Mouse (Mus musculus): ENCODE measurements at regions not wholly inside any gene's neighbourhood (a gene's known extent, or its start where the extent isn't known, plus 50 kb on each side); places are given as distances from the start of the nearest gene placed in this dataset.

DNA sequence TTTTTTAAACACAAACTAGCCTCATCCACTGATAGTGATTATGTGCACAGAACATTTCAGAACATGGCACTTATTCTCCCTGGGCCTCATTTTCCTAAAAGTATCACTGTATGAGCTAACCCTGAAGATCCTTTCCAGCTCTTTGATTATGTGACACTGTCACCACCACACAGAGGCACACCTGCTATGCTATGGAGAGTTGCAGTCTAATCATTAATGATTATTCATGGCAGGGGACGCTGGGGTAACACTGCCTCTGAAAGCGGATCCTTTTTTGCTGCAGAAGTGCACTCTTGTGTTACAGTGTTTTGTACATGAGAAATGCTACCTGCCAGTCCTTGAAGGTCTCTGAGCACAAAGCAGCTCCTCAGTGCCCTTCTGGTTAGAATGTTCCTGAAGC, 615.3 kb upstream of the Fbxo33 start:
- Histone ChIP-seq H3K4me2 (no peak overlapping the region), H3K27me3 (no peaks in the 10 kb centered on the region), H3K9me3 (no peaks in the 10 kb centered on the region), H3K27ac (replicated peaks) (no peak overlapping the region), H3K4me1 (replicated peaks) (no peaks in the 10 kb centered on the region), H3K36me3 (no peaks in the 10 kb centered on the region), H3K4me3 (no peak overlapping the region), H3K9ac (no peak overlapping the region)
- WGBS: 49% methylated on average over 2 of the region's 2 CpGs
- ATAC-seq (ENCODE audit: low FRiP score, low read depth): no peak

DNA sequence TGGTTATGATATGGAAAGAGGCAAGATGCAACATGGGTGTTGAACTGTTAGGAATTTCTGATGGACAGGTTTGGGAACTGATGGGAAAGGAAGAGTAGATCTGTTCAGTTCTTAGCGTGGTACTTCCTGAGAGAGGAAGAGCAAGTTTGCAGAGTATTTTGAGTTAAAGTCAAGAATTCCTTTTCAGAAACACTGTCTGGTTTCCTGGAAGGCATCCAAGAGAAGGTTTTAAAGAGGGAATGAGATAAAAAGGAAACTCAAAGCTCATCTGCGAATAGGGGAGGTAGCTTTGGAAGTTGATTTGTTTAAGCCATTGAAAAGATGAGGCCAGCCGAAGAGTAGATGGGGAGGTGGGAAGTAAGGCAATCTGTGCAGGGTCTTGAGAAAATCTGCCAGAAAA, 603.4 kb upstream of the Fbxo33 start:
- Histone ChIP-seq H3K27me3 (no peaks in the 10 kb centered on the region), H3K9me3 (no peaks in the 10 kb centered on the region), H3K4me2 (no peak overlapping the region), H3K27ac (replicated peaks) (no peak overlapping the region), H3K4me1 (replicated peaks) (no peaks in the 10 kb centered on the region), H3K9ac (no peak overlapping the region), H3K4me3 (no peak overlapping the region), H3K36me3 (no peaks in the 10 kb centered on the region)
- ATAC-seq (ENCODE audit: low FRiP score, low read depth): no peak
- 82% methylated on average over 3 of the region's 3 CpGs for WGBS

DNA sequence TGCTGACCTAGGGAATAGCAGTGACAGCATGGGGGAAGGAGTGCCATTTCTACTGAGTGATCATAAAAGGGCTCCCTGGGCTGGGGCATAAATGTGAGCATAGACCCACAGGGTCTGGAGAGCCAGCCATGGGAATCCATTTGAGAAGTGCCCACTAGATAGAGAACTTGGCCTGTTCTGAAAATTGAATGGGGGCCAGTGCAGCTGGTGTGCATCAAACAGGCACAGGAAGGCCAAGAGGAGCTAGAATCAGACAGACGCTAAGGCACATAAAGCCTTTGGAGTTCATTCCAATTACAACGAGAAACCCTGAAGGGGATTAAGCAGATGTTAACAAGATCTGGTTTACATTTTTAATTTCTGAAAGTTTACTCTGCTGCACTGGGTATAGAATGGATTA, 602.9 kb upstream of the Fbxo33 start:
- no peak for ATAC-seq (ENCODE audit: low FRiP score, low read depth)
- no peak overlapping the region for H3K9ac ChIP-seq
- H3K27me3 ChIP-seq: no peaks in the 10 kb centered on the region
- H3K27ac ChIP-seq (replicated peaks): no peak overlapping the region
- no peak overlapping the region for H3K4me2 ChIP-seq
- H3K9me3 ChIP-seq: no peaks in the 10 kb centered on the region
- H3K36me3 ChIP-seq: no peaks in the 10 kb centered on the region
- H3K4me3 ChIP-seq: no peak overlapping the region
- no peaks in the 10 kb centered on the region for H3K4me1 ChIP-seq (replicated peaks)
- 69% methylated on average over 2 of the region's 2 CpGs for WGBS

DNA sequence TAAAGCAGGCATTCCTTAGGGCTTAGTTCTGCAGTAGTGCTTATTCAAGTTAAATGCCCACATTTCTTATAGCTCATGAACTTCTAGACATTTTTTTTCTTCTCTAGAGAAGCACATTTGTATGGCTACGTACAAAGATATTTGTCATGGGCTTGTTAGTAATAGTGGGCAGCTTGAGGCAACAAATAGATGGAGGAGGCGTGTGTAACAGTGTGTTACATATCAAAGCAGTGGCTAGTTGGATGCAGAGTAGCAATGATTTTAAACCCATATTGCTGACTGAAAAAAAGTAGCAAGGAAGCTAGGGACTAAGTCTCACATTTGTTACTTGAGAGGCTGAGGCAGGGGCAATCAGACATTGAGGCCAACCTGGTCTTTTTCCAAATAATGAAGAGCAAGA, 602.2 kb upstream of the Fbxo33 start:
- no peak for ATAC-seq (ENCODE audit: low FRiP score, low read depth)
- Histone ChIP-seq H3K36me3 (no peaks in the 10 kb centered on the region), H3K4me1 (replicated peaks) (no peaks in the 10 kb centered on the region), H3K27me3 (no peaks in the 10 kb centered on the region), H3K9ac (no peak overlapping the region), H3K27ac (replicated peaks) (no peak overlapping the region), H3K9me3 (no peaks in the 10 kb centered on the region), H3K4me2 (no peak overlapping the region), H3K4me3 (no peak overlapping the region)
- 77% methylated on average over 2 of the region's 2 CpGs for WGBS

DNA sequence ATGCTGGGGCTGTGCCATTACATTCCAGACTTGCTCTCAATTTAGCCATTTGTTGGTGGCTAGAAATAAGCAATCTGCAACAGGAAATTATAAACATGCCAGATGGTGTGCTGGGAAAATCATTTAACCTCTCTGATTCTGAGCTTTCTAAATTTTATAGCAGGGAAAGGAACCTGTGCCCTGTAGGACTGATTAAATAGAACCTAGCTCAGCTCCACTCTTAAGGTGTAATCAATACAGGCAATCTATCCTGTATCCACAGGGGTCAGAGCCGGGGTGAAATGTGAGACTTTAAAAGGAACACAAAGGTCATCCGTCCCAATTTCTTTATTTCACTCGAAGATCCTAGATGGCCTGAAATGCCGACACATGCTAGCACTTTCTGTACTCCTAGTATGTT, 596.4 kb upstream of the Fbxo33 start:
- no peak overlapping the region for H3K27ac ChIP-seq (replicated peaks)
- no peaks in the 10 kb centered on the region for H3K9me3 ChIP-seq
- no peak overlapping the region for H3K9ac ChIP-seq
- no peaks in the 10 kb centered on the region for H3K36me3 ChIP-seq
- no peaks in the 10 kb centered on the region for H3K27me3 ChIP-seq
- no peak overlapping the region for H3K4me3 ChIP-seq
- 84% methylated on average over 4 of the region's 4 CpGs for WGBS
- ATAC-seq (ENCODE audit: low FRiP score, low read depth): no peak
- H3K4me2 ChIP-seq: no peak overlapping the region
- H3K4me1 ChIP-seq (replicated peaks): no peaks in the 10 kb centered on the region

DNA sequence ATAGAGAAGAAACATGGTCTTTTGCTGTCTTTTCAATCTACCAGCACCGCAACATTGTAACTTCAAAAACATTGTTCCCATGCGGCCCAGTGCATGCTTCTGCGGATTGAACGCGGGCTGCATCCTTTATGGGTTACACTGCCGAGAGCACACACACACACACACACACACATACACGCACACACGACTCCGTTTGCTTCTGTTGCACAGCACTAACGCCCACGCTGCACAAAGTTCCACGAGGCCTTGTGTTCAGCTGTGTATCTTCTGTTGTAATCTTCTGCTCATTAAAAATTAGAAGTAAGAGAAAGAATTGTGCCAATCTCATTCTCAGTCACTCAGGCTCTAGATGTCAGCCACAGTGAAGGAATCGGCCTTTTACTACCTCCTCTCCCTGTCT, 594.8 kb upstream of the Fbxo33 start:
- H3K4me1 ChIP-seq (replicated peaks): no peaks in the 10 kb centered on the region
- H3K9me3 ChIP-seq: no peaks in the 10 kb centered on the region
- 86% methylated on average over 13 of the region's 13 CpGs for WGBS
- no peak overlapping the region for H3K4me2 ChIP-seq
- no peak overlapping the region for H3K27ac ChIP-seq (replicated peaks)
- no peak for ATAC-seq (ENCODE audit: low FRiP score, low read depth)
- H3K9ac ChIP-seq: no peak overlapping the region
- no peaks in the 10 kb centered on the region for H3K36me3 ChIP-seq
- no peak overlapping the region for H3K4me3 ChIP-seq
- H3K27me3 ChIP-seq: no peaks in the 10 kb centered on the region

DNA sequence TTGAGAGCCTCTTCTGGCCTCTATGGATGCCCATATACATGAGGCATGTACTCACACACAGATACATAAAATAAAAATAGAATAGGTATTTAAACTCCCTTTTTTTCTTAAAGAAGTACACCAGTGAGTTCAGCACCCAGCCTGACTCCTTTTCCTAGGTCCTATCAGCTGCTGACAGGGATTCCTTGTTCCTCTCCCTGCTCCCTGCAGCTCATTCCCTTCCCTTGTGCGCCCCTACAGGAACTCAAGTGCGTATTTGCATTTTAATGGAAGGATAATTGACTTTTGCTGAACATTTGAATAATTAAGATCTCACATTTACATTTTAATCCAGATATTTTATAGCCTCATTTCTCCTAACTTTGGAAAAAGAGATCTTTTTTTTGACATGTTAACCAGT, 589.7 kb upstream of the Fbxo33 start:
- no peak overlapping the region for H3K4me3 ChIP-seq
- no peaks in the 10 kb centered on the region for H3K9me3 ChIP-seq
- no peak overlapping the region for H3K27ac ChIP-seq (replicated peaks)
- WGBS: 26% methylated on average over 2 of the region's 2 CpGs
- no peak for ATAC-seq (ENCODE audit: low FRiP score, low read depth)
- H3K9ac ChIP-seq: no peak overlapping the region
- no peak overlapping the region for H3K4me2 ChIP-seq
- no peaks in the 10 kb centered on the region for H3K27me3 ChIP-seq
- H3K4me1 ChIP-seq (replicated peaks): no peaks in the 10 kb centered on the region
- H3K36me3 ChIP-seq: no peaks in the 10 kb centered on the region

DNA sequence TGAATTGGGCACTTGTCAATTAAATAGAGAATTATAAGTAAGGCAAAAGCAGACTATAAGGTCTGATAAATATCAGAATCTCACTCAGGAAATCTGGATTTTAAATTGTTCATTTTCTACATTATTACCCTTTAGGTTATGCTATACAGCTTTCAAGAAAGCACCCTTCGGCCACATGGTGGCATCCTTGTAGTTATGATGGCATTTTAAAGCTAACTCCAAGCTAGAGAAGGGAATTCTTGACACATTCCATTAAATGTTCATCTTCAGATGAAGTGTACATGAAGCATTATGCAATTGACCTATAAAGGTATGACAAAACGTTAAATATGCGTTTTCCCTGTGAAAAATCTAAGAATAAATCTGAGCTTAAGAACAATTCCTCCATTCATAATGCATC, 578.5 kb upstream of the Fbxo33 start:
- no peaks in the 10 kb centered on the region for H3K27me3 ChIP-seq
- peak; percentile 76 for ATAC-seq (ENCODE audit: low FRiP score, low read depth)
- no peaks in the 10 kb centered on the region for H3K4me1 ChIP-seq (replicated peaks)
- no peaks in the 10 kb centered on the region for H3K9me3 ChIP-seq
- H3K9ac ChIP-seq: no peak overlapping the region
- H3K4me2 ChIP-seq: no peak overlapping the region
- H3K4me3 ChIP-seq: no peak overlapping the region
- H3K27ac ChIP-seq (replicated peaks): no peak overlapping the region
- 46% methylated on average over 3 of the region's 3 CpGs for WGBS
- no peaks in the 10 kb centered on the region for H3K36me3 ChIP-seq

DNA sequence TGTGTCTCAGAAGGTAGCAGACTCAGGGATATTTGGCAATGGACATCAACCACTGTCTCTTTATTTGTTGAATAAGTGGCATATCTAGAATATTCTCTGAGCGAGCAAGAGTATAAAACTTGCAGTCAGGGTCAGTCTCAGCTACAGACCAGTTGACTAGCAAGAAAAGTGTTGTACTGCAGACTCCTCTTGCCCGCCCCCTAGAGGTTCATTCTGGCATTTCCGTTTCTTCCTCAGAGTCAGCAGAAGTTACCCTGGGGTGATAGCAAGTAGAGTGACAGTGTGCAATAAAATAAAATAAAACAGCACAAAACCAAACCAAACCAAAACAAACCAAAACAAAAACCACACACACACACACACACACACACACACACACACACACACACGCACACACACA, 571.9 kb upstream of the Fbxo33 start:
- WGBS: 60% methylated on average over 4 of the region's 4 CpGs
- H3K4me3 ChIP-seq: no peak overlapping the region
- no peaks in the 10 kb centered on the region for H3K9me3 ChIP-seq
- no peak overlapping the region for H3K27ac ChIP-seq (replicated peaks)
- no peaks in the 10 kb centered on the region for H3K27me3 ChIP-seq
- ATAC-seq (ENCODE audit: low FRiP score, low read depth): no peak
- H3K4me2 ChIP-seq: no peak overlapping the region
- H3K4me1 ChIP-seq (replicated peaks): no peaks in the 10 kb centered on the region
- no peaks in the 10 kb centered on the region for H3K36me3 ChIP-seq
- no peak overlapping the region for H3K9ac ChIP-seq

DNA sequence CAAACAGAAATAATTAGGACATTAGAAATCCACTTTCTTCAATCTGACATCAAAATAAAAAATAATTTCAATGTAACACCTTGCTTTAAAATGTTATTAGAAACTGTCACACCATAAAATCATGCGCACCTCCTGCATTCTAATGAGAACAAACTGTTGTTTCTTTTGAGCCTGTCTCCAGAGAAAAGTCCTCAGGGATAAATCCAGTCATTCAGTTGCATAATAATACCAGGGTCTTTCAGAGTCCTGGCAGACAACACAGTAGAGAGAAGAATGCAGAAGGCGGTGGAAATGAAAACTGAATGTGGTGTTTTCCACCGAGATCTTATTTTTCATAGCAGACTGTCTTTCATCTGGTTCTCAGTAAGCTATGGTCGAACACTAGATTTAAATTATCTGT, 567.3 kb upstream of the Fbxo33 start:
- Histone ChIP-seq H3K4me2 (no peak overlapping the region), H3K9ac (no peak overlapping the region), H3K36me3 (no peaks in the 10 kb centered on the region), H3K9me3 (no peaks in the 10 kb centered on the region), H3K4me3 (no peak overlapping the region), H3K4me1 (replicated peaks) (no peaks in the 10 kb centered on the region), H3K27ac (replicated peaks) (no peak overlapping the region), H3K27me3 (no peaks in the 10 kb centered on the region)
- WGBS: 47% methylated on average over 4 of the region's 4 CpGs
- ATAC-seq (ENCODE audit: low FRiP score, low read depth): no peak

DNA sequence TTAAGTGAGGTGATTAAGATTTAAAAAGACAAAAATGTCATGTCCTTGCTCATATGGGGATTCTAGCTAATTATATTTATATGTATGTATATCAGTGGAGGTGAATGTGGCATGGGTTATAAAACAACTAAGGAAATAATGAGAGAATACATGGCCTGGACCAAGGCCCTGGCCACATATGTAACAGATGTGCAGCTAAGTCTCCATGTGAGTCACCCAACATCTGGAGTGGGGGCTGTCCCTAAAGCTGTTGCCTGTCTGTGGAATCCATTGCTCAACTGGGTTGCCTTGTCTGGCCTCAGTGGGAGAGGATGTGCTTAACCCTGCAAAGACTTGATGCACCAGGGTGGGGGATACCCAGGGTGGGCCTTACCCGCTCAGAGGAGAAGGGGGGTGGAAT, 551.5 kb upstream of the Fbxo33 start:
- no peak overlapping the region for H3K4me2 ChIP-seq
- no peaks in the 10 kb centered on the region for H3K9me3 ChIP-seq
- H3K36me3 ChIP-seq: no peaks in the 10 kb centered on the region
- H3K4me3 ChIP-seq: no peak overlapping the region
- no peak overlapping the region for H3K27ac ChIP-seq (replicated peaks)
- H3K9ac ChIP-seq: no peak overlapping the region
- 87% methylated on average over 1 of the region's 1 CpGs for WGBS
- H3K27me3 ChIP-seq: no peaks in the 10 kb centered on the region
- H3K4me1 ChIP-seq (replicated peaks): no peaks in the 10 kb centered on the region
- ATAC-seq (ENCODE audit: low FRiP score, low read depth): no peak

DNA sequence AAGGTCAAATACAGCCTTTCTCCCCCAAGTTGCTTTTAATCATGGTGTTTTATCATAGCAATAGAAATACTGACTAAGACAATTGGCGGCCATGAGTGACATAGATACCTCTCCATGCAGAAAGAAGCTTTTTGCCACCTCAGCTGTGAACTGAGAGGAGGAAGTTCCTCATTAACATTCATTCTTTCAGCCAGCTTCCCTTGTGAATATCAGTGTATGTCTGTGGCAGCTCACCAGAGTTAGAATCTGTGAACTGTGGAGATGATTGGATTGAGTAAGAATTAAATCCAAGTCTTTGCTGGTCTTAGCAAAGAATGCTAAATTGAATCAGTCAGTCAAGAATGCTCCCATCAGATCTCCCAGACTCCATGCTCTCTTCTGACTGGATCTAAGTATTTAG, 542.7 kb upstream of the Fbxo33 start:
- ATAC-seq (ENCODE audit: low FRiP score, low read depth): no peak
- H3K27me3 ChIP-seq: no peaks in the 10 kb centered on the region
- no peaks in the 10 kb centered on the region for H3K4me1 ChIP-seq (replicated peaks)
- H3K27ac ChIP-seq (replicated peaks): no peak overlapping the region
- no peak overlapping the region for H3K4me2 ChIP-seq
- no peak overlapping the region for H3K4me3 ChIP-seq
- H3K9me3 ChIP-seq: no peaks in the 10 kb centered on the region
- WGBS: 82% methylated on average over 1 of the region's 1 CpGs
- no peaks in the 10 kb centered on the region for H3K36me3 ChIP-seq
- H3K9ac ChIP-seq: no peak overlapping the region

DNA sequence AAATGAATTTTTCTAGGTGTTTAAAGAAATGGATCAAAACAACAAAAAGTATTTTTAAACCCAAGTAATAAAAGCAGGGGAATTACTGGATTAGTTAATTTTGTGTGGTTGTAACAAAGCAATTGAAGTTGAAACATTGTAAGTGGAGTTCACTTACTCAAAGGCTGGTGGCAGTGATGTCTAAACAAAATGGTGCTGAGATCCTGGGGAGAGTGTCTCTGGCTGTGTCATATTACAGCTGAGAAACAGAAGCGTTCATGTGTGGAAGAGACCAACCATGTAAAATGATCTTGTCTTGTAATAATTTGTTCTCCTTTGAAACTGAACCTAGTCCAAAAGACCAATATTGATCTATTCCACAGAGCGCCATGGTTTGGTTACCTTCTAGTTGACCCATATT, 525.2 kb upstream of the Fbxo33 start:
- Histone ChIP-seq H3K4me2 (no peak overlapping the region), H3K4me1 (replicated peaks) (no peaks in the 10 kb centered on the region), H3K9me3 (no peaks in the 10 kb centered on the region), H3K9ac (no peak overlapping the region), H3K27ac (replicated peaks) (no peak overlapping the region), H3K27me3 (no peaks in the 10 kb centered on the region), H3K4me3 (no peak overlapping the region), H3K36me3 (no peaks in the 10 kb centered on the region)
- 87% methylated on average over 2 of the region's 2 CpGs for WGBS
- no peak for ATAC-seq (ENCODE audit: low FRiP score, low read depth)
